Mouse (Mus musculus): Measurements from ENCODE around the gene Ptprn2. TPM values are rescaled to one million over a fixed set of nuclear protein-coding genes. Genes with fewer than 3 reads are reported as not detected.

Ptprn2 gene
- total and polyA plus RNA-seq, 3 experiments = 0.22 TPM; not detected in 2

DNA sequence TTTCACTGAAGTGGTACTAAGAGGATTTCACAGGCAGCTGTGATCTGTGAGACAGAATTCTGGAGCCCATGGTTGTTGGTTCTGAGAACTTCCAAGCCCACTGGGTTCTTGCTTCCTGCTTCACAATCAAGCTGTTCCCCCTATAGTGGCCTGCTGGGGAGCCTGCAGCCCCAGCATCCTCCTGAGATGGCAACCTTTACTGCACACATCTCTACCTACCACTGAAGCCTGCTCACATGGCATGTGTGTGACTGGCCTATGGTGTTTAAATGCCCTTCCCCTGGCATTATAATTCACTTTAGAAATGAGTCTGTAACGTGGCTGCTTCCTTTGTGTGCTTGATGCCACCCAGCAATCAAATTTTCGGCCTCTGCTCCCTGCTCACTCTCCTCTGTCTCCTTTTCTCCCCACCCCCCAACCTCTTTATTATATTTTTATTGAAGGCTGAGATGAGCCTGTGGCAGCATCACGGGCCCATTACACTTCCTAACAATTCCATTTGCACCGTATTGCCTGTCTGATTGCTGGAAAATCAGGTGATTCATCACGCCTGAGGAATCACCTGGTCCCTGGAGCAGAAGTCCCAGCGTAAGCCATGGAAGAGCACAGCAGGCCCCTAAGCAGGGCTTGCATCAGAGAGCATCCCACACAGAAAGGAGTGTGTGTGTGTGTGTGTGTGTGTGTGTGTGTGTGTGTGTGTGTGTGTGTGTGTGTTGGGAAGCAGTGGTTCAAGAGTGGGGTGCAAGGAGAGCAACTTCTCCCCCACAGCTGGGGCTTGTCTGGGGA, 402.2 kb downstream of the Ptprn2 start:
- no peak for DNase-seq (ENCODE audit: low spot score)
- no peak for TF ChIP-seq CTCF (IDR thresholded peaks at IDR 0.05; ENCODE audit: low read depth, low read length)
- no peak for TF ChIP-seq GATA1 (IDR thresholded peaks at IDR 0.05; ENCODE audit: borderline replicate concordance, low read length)
- no peaks in the 10 kb centered on the region for H3K36me3 ChIP-seq (replicated peaks)

GRCm38 (mm10) chr12:116888856-116889255, 403.3 kb downstream of the Ptprn2 start:
- no peak for DNase-seq (ENCODE audit: low spot score)
- no peak for ATAC-seq (ENCODE audit: extremely low read depth, insufficient number of reproducible peaks, low FRiP score, poor library complexity, severe bottlenecking)
- no peaks in the 10 kb centered on the region for H3K36me3 ChIP-seq (replicated peaks)
- no peaks in the 10 kb centered on the region for H3K27me3 ChIP-seq (ENCODE audit: insufficient read depth, low read length)
- H3K4me3 ChIP-seq (ENCODE audit: low read depth, low read length) = no peak overlapping the region
- peaks cover 71% of the 10 kb centered on the region for H3K9me3 ChIP-seq (replicated peaks)
- H3K4me1 ChIP-seq (ENCODE audit: insufficient read depth, low read depth, low read length) = no peaks in the 10 kb centered on the region
- TF ChIP-seq POLR2AphosphoS5 (IDR thresholded peaks at IDR 0.05; ENCODE audit: insufficient replicate concordance, low read depth, low read length) (no peak), GATA2 (IDR thresholded peaks at IDR 0.05; ENCODE audit: borderline replicate concordance, low read depth, low read length) (no peak), TAL1 (conservative IDR thresholded peaks at IDR 0.05; ENCODE audit: low read depth, low read length) (no peak), CTCF (IDR thresholded peaks at IDR 0.05; ENCODE audit: low read depth, low read length) (no peak), GATA1 (IDR thresholded peaks at IDR 0.05; ENCODE audit: borderline replicate concordance, low read length) (no peak)

More for the DNA sequence above, 402.2 kb downstream of the Ptprn2 start:
- H3K4me3 ChIP-seq (ENCODE audit: low read depth, low read length) = no peak overlapping the region
- no peaks in the 10 kb centered on the region for H3K4me1 ChIP-seq (ENCODE audit: insufficient read depth, low read depth, low read length)
- peaks cover 69% of the 10 kb centered on the region for H3K9me3 ChIP-seq (replicated peaks)
- ATAC-seq (ENCODE audit: extremely low read depth, insufficient number of reproducible peaks, low FRiP score, poor library complexity, severe bottlenecking) = no peak
- H3K27me3 ChIP-seq (ENCODE audit: insufficient read depth, low read length) = no peaks in the 10 kb centered on the region

DNA sequence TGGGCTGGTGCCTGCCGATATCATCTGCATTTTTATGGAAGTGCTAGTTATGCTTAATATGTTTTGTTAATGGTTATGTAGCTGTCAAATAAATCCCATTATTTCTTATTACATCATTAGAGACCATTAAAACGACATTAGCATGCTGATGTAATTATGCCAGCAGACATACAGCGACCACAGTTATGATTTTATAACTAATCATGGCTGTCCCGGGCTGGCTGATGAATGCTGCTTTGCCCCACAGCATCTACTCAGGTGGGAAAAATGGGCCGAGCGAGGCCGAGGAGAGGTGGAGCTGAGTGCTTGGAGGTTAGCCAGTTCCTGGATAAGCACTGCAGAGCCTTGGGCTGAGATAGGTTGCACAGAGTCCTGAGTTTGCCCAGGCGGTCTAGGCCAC, 407.1 kb downstream of the Ptprn2 start:
- TF ChIP-seq POLR2AphosphoS5 (IDR thresholded peaks at IDR 0.05; ENCODE audit: insufficient replicate concordance, low read depth, low read length) (no peak), TAL1 (conservative IDR thresholded peaks at IDR 0.05; ENCODE audit: low read depth, low read length) (no peak), GATA1 (IDR thresholded peaks at IDR 0.05; ENCODE audit: borderline replicate concordance, low read length) (no peak), GATA2 (IDR thresholded peaks at IDR 0.05; ENCODE audit: borderline replicate concordance, low read depth, low read length) (no peak), CTCF (IDR thresholded peaks at IDR 0.05; ENCODE audit: low read depth, low read length) (no peak)
- DNase-seq (ENCODE audit: low spot score) = no peak
- Histone ChIP-seq H3K4me1 (ENCODE audit: insufficient read depth, low read depth, low read length) (no peaks in the 10 kb centered on the region), H3K36me3 (replicated peaks) (no peaks in the 10 kb centered on the region), H3K4me3 (ENCODE audit: low read depth, low read length) (no peak overlapping the region), H3K27me3 (ENCODE audit: insufficient read depth, low read length) (no peaks in the 10 kb centered on the region), H3K9me3 (replicated peaks) (peaks cover 74% of the 10 kb centered on the region)
- ATAC-seq (ENCODE audit: extremely low read depth, insufficient number of reproducible peaks, low FRiP score, poor library complexity, severe bottlenecking) = no peak

GRCm38 (mm10) chr12:116896651-116897050, 411.1 kb downstream of the Ptprn2 start:
- no peak overlapping the region for H3K4me3 ChIP-seq (ENCODE audit: low read depth, low read length)
- TF ChIP-seq GATA1 (IDR thresholded peaks at IDR 0.05; ENCODE audit: borderline replicate concordance, low read length) (no peak), GATA2 (IDR thresholded peaks at IDR 0.05; ENCODE audit: borderline replicate concordance, low read depth, low read length) (no peak), CTCF (IDR thresholded peaks at IDR 0.05; ENCODE audit: low read depth, low read length) (no peak)
- no peak for DNase-seq (ENCODE audit: low spot score)

GRCm38 (mm10) chr12:116901773-116902172, 416.3 kb downstream of the Ptprn2 start:
- no peak overlapping the region for H3K4me3 ChIP-seq (ENCODE audit: low read depth, low read length)
- DNase-seq (ENCODE audit: low spot score) (no peak), ATAC-seq (ENCODE audit: extremely low read depth, insufficient number of reproducible peaks, low FRiP score, poor library complexity, severe bottlenecking) (no peak)
- H3K9me3 ChIP-seq (replicated peaks) = peaks cover 61% of the 10 kb centered on the region
- no peaks in the 10 kb centered on the region for H3K27me3 ChIP-seq (ENCODE audit: insufficient read depth, low read length)
- H3K4me1 ChIP-seq (ENCODE audit: insufficient read depth, low read depth, low read length) = no peaks in the 10 kb centered on the region
- no peak for TF ChIP-seq POLR2AphosphoS5 (IDR thresholded peaks at IDR 0.05; ENCODE audit: insufficient replicate concordance, low read depth, low read length)
- TF ChIP-seq GATA2 (IDR thresholded peaks at IDR 0.05; ENCODE audit: borderline replicate concordance, low read depth, low read length) = no peak
- TF ChIP-seq CTCF (IDR thresholded peaks at IDR 0.05; ENCODE audit: low read depth, low read length) = no peak
- TF ChIP-seq GATA1 (IDR thresholded peaks at IDR 0.05; ENCODE audit: borderline replicate concordance, low read length) = no peak
- no peak for TF ChIP-seq TAL1 (conservative IDR thresholded peaks at IDR 0.05; ENCODE audit: low read depth, low read length)
- no peaks in the 10 kb centered on the region for H3K36me3 ChIP-seq (replicated peaks)

More at GRCm38 (mm10) chr12:116896651-116897050, 411.1 kb downstream of the Ptprn2 start:
- H3K4me1 ChIP-seq (ENCODE audit: insufficient read depth, low read depth, low read length) = no peaks in the 10 kb centered on the region
- H3K36me3 ChIP-seq (replicated peaks) = no peaks in the 10 kb centered on the region
- peaks cover 73% of the 10 kb centered on the region for H3K9me3 ChIP-seq (replicated peaks)
- H3K27me3 ChIP-seq (ENCODE audit: insufficient read depth, low read length) = no peaks in the 10 kb centered on the region
- ATAC-seq (ENCODE audit: extremely low read depth, insufficient number of reproducible peaks, low FRiP score, poor library complexity, severe bottlenecking) = no peak

- H3K4me1 ChIP-seq (ENCODE audit: insufficient read depth, low read depth, low read length) = no peaks in the 10 kb centered on the region
- no peak for ATAC-seq (ENCODE audit: extremely low read depth, insufficient number of reproducible peaks, low FRiP score, poor library complexity, severe bottlenecking)
- no peak for TF ChIP-seq POLR2AphosphoS5 (IDR thresholded peaks at IDR 0.05; ENCODE audit: insufficient replicate concordance, low read depth, low read length)
- TF ChIP-seq GATA2 (IDR thresholded peaks at IDR 0.05; ENCODE audit: borderline replicate concordance, low read depth, low read length) = no peak
- TF ChIP-seq TAL1 (conservative IDR thresholded peaks at IDR 0.05; ENCODE audit: low read depth, low read length) = no peak
- TF ChIP-seq CTCF (IDR thresholded peaks at IDR 0.05; ENCODE audit: low read depth, low read length) = no peak
- no peak for TF ChIP-seq GATA1 (IDR thresholded peaks at IDR 0.05; ENCODE audit: borderline replicate concordance, low read length)
- H3K9me3 ChIP-seq (replicated peaks) = peaks cover 56% of the 10 kb centered on the region
- H3K4me3 ChIP-seq (ENCODE audit: low read depth, low read length) = no peak overlapping the region
- H3K36me3 ChIP-seq (replicated peaks) = no peaks in the 10 kb centered on the region
- DNase-seq (ENCODE audit: low spot score) = no peak
- no peaks in the 10 kb centered on the region for H3K27me3 ChIP-seq (ENCODE audit: insufficient read depth, low read length)
Observed at GRCm38 (mm10) chr12:116907424-116907823, 421.9 kb downstream of the Ptprn2 start.
